Mouse (Mus musculus): ENCODE measurements around the gene Plxna4. TPM values are rescaled to one million over a fixed set of nuclear protein-coding genes. Genes with fewer than 3 reads are reported as not detected.
A peak's percentile ranks its signal among the peaks of the same experiment; 100 is the strongest.

The Plxna4 gene
- total RNA-seq, 2 experiments from 2014 or later = 14.5 to 16.0 TPM

DNA sequence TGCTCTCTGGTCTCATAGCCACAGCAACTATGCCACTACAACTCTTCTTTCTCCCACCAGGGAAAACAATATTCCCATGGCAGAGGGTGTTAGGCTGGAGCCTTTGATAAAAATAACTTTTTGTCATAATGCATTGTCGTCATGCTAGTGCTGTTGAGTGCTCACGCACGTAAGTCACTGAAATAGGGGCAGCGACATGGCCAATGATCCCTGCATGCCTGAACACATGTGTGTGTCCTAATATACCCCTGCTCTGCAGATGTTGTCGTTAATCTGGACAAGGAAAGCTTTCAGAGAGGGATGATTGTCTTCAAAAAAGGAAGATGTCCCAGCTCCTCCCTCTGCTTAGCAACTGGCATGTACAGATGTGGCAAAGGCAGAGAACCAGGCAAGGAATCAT lies 223.1 kb downstream of the Plxna4 start:
- intact Hi-C loops (cut with DNase I) = no loop called here
- no peak for DNase-seq

GRCm38 (mm10) chr6:32363489-32364068 lies 224.4 kb downstream of the Plxna4 start:
- no peak for DNase-seq
- intact Hi-C loops (cut with DNase I) = no loop called here

DNA sequence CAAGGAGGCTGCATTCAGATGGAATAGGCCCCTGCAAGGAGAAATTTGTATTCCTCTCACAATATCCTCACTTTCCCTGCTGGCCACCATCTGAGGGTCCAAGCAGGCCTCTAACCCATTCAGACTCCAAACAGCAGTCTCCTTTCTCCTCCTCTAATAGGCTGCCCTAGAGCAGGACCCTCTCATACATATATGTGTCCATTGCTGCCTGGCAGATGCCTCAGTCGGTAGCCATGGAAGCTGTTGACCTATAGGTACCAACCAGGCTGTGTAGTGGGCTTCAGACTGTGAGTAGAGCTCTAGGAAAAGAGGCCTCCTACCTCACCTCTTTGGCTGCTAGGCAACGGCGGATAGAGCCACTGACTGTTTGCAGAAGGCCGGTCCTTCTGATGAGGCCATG lies 225.6 kb downstream of the Plxna4 start:
- intact Hi-C loops (cut with DNase I) = no loop called here

GRCm38 (mm10) chr6:32359675-32360074 lies 228.3 kb downstream of the Plxna4 start:
- no peak for DNase-seq
- intact Hi-C loops (cut with DNase I) = no loop called here

More for the DNA sequence above, 225.6 kb downstream of the Plxna4 start:
- DNase-seq = no peak

DNA sequence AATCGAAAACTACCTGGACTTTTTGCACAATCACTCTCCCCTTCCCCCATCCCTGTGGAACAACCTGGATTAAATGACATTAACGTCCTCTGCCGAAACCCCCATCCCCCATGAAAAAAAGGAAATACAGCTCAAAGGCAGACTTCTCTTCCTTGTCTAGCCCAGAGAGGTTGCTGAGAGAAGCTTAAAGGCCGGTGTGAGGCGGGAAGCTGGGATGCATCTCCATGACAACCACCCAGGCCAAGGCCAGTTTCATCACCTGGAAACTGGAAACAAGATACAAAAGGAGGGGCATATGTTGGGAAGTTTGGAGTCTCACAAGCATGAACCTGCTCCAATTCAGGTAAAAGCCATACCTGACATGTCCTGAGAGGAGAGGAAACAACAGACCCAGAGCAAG lies 230.5 kb downstream of the Plxna4 start:
- intact Hi-C loops (cut with DNase I) = no loop called here

DNA sequence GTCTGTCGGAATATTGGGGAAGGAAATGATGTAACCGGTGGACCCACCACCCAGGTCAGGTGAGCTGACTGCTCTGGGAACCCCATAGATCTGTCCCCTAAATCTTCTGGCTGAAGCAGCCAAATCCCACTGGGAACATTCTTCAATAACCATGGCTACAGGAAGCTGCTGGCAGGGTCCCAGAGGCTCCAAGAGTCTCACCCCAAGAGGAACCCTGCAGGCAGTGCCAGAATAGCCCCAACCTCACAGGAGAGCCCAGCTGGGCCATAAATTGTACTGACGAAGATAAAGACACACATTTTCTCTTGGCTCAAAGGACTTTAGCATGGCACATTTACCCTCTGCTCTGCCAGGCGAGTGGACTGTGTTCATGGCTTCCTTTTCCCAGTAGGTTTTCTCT lies 232.4 kb downstream of the Plxna4 start:
- intact Hi-C loops (cut with DNase I) = no loop called here
- DNase-seq = no peak

More for the DNA sequence above, 230.5 kb downstream of the Plxna4 start:
- no peak for DNase-seq

DNA sequence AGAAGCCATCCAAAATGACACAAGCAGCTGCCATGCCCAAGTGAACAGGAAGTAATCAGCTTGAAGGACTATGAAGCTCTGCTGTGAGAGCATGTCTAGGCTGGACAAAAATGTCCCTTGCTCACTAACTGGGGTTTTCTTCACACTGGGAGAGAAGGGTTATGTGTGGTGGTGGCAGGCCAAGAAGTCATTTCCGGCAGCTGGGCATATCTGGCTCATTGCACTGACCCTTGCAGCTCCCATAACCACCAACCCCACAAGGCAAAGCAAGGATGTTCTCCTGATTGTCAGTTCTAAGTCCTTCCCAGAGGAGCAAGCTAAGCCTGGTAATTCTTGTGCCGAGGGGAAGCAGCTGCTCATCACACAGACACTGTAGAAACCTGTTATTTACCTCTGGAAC lies 239.0 kb downstream of the Plxna4 start:
- DNase-seq = peak in 1 of 2 experiments; percentile 23
- intact Hi-C loops (cut with DNase I) = no loop called here

DNA sequence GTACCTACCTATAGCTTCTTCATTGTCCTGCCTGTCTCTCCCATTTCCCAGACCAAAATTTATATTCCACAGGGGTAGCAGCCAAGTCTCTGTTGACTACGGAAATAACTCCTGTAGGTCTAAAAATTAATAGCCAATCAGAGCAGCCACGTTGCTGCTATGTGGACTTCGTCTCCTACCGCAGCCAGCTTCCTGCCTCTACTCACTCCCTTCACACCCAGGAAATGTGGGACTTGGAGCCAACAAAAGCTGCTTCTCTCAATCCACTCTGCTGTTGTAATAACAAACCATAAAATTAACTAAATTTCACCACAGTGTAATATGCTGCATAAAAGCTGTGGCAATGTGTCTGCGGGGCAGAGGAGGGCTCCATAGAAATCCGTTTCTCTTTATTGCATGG lies 239.9 kb downstream of the Plxna4 start:
- DNase-seq = no peak
- intact Hi-C loops (cut with DNase I) = no loop called here

- intact Hi-C loops (cut with DNase I) = no loop called here
- DNase-seq = no peak
Observed at GRCm38 (mm10) chr6:32346015-32346414, 242.0 kb downstream of the Plxna4 start.

DNA sequence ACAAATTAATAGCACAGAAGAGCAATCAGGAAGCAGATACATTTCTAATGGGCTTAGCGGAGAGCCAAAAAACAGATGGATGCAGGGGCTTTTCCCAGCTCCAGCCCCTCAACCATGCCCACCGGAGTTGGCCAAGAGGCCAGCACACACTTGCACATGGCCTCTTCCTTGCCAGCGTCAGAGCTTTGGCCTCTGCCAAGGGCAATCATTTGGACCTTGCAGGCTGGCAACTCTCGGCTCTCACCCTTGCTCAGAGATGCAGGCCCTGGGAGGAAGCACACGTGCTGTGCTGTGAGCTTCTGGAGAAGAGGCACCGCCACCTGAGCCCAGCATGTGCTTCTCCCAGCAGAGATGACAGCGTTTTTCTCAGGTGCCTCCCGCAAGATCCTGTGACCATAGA lies 245.3 kb downstream of the Plxna4 start:
- intact Hi-C loops (cut with DNase I) = no loop called here
- DNase-seq = no peak

DNA sequence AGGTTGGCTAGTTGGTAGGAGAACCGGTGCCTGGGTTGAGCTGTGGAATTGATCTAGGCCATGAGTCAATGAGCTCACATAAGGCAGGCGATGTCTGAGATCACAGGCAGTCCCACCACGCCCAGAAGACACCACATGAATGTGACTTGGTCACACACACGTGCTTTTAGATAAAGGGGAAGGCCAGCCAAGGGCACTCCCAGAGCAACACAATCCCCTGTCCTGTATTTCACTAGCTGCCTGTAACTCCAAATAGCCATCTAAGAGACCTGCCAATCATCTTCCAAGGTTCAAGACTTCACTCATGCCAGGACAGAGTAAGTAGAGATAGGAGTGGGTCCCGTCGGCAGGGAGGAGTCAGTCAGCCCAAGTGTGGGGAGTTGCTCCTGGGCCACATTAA lies 245.7 kb downstream of the Plxna4 start:
- intact Hi-C loops (cut with DNase I) = no loop called here
- no peak for DNase-seq

DNA sequence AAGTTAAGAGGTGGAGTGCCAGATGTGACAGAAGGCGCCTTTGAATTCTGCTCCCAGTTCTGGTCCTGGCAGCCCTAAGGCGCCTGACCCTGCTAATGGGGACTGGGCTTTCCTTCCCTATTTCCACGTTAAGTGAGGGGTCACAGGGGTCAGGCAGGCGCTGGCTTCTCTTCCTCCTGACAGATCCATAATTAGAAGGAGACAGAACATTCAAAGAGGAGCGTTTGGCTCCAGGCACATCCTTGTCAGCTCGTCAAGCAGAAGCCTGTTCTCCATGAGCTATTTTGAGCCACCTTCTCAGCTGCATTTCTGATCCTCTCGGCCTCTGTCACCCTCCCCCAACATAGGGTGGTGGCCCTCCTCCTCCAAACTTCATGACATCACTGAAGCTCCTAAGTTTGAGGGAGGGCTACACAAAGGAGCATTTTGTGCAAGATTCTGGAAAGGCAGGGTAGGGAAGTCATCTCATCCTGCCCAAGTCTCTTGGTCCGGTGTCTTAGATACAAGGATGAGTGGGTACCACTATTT lies 249.5 kb downstream of the Plxna4 start:
- intact Hi-C loops (cut with DNase I) = no loop called here
- DNase-seq = no peak

DNA sequence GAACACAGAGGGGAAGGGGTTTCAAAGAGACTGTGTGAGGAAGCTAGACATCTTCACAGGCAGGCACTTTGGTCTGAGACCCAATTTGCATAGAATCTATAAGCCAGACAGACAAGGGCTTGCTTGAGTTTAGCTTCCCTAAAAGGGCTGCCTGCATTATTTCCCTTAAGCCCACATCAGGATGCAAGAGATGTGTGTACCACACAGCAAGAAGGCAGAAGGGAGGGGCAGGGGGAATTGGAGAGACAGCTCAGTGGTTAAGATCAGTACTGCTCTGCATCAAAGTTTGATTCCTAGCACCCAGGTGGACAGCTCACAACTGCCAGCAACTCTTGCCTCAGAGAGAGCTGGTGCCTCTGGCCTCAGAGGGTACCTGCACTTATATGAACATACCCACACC lies 256.7 kb downstream of the Plxna4 start:
- intact Hi-C loops (cut with DNase I) = no loop called here
- no peak for DNase-seq

DNA sequence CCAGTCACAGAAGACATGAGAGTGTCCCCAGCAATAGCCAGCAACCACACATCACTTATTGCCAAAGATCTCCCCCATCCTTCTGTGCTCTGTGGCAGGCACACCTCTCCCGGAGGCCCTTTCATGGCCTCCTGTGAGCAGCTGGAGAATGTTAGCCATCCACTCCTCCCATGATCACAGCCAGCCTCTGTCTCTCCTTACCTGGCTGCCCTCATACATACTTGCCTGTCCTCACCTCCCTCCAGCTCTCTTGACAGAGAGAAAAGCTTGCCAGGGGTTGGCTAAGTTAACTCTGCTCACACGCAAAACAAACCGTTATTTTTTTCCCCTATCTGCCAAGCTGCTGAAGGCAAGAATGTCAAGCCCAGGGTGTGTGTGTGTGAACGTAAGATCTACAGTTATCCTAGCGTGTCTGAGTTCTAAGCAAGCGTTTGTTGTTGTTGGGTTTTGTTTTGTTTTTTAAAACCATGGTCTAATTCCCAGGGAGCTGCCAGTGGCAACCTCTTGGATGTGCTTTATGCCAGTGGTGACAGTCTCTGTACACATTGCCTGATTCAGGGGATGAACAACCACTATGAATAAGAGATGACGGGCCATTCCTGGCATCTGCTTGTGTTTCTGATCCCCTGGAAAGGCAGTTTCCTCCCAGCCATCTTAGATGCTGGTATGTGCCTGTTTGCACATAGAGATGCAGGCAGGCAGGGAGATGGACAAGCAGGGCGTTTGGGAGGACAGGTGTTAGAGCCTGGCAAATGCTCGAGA lies 257.8 kb downstream of the Plxna4 start:
- no peak for DNase-seq
- intact Hi-C loops (cut with DNase I) = no loop called here

DNA sequence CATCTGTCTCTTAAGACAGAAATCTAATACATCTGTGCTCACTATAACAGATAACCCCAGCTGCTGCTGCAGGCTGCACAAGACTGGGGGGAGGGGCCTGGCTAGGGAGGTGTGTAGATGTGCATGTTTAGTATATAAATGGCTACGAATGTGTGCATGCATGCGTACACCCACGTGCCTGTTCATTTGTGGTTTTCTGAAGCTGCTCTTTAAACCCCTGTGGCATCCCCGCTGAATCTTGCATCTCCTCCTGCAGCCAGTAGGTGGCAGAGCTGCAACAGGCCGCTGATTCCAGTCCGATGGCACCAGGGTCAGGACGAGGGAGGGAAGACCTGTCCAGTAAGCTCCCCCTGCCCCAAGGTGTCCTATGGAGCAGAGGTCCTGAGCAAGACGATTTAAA lies 260.0 kb downstream of the Plxna4 start:
- intact Hi-C loops (cut with DNase I) = loop anchor here (1.0 to 5.0 kb wide), 3 partner anchors 69 to 263 kb away; no protein-coding TSS in a partner anchor

GRCm38 (mm10) chr6:32327173-32327572 lies 260.8 kb downstream of the Plxna4 start:
- intact Hi-C loops (cut with DNase I) = loop anchor here (5.0 kb wide), 2 partner anchors 70 to 150 kb away; no protein-coding TSS in a partner anchor
- DNase-seq = no peak

More for the DNA sequence above, 260.0 kb downstream of the Plxna4 start:
- peak; percentile 78 to 86 for DNase-seq

DNA sequence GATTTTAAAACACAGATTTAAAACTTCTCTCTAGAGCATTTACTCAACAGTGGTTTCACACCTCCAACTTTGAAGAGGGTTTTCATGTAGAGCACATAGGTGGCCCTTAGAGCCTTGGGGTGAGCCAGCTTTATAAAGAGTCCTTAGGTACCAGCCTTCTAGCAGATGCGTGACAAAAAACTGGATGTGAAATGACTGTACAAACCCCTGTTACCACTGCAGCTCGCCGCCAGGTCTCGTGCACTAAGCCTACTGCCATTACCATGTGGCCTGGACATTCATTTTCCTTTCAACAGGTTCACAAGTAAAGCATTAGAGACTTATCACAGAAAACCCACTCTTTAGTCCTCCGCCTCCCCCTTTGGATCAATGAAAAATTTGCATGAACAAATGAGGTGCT lies 261.6 kb downstream of the Plxna4 start:
- intact Hi-C loops (cut with DNase I) = loop anchor here (5.0 kb wide), 2 partner anchors 71 to 151 kb away; no protein-coding TSS in a partner anchor

GRCm38 (mm10) chr6:32325851-32326250 lies 262.1 kb downstream of the Plxna4 start:
- intact Hi-C loops (cut with DNase I) = loop anchor here (5.0 kb wide), 2 partner anchors 71 to 151 kb away; no protein-coding TSS in a partner anchor
- DNase-seq = no peak

More for the DNA sequence above, 261.6 kb downstream of the Plxna4 start:
- DNase-seq = no peak

DNA sequence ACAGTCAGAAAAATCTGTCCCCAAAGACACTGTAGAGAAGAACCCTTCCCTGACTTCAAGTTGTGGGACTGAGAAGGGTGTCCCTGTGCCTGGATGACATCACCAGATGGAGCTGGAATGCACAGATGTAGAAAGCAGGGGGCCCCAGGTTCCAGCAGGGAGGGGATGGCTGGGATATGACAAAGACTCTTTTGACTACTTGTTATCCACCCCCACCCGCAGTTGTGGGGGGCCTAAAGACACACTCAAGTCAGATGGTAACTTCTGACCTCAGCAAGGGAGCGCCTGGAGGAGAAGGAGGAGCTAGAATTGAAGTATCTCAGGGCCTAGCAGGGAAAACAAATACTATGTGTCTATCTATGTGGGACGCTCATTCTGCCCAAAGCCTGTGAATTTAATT lies 266.8 kb downstream of the Plxna4 start:
- intact Hi-C loops (cut with DNase I) = loop anchor here (2.0 kb wide), 2 partner anchors 382 to 660 kb away; no protein-coding TSS in a partner anchor

DNA sequence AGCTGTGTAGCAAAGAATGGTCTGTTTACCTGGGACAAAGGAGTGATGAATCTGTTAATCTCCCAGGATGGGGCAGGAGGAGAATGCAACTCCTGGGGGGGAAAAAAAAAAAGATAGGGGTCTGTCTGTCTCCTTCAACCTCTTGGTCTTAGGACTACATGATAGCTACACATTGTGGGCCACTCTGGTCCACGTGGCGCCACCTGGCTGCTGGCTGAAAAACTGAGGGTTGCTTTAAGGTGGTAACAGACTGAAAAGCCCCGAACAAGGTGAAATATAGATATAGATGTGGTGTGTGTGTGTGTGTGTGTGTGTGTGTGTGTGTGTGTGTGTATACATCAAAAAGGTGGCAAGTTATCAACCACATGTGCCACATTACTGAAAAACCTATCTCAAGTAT lies 267.7 kb downstream of the Plxna4 start:
- DNase-seq = peak; percentile 41 to 50
- intact Hi-C loops (cut with DNase I) = loop anchor here (2.0 kb wide), 2 partner anchors 381 to 659 kb away; no protein-coding TSS in a partner anchor

More for the DNA sequence above, 266.8 kb downstream of the Plxna4 start:
- no peak for DNase-seq

GRCm38 (mm10) chr6:32317470-32317869 lies 270.5 kb downstream of the Plxna4 start:
- intact Hi-C loops (cut with DNase I) = no loop called here
- DNase-seq = no peak
